Mouse (Mus musculus): Measurements from ENCODE around the gene Hfm1. TPM values are rescaled to one million over a fixed set of nuclear protein-coding genes. Genes with fewer than 3 reads are reported as not detected.

Gene Hfm1
- total RNA-seq, 2 experiments from 2014 or later = 0.42 to 1.0 TPM

DNA sequence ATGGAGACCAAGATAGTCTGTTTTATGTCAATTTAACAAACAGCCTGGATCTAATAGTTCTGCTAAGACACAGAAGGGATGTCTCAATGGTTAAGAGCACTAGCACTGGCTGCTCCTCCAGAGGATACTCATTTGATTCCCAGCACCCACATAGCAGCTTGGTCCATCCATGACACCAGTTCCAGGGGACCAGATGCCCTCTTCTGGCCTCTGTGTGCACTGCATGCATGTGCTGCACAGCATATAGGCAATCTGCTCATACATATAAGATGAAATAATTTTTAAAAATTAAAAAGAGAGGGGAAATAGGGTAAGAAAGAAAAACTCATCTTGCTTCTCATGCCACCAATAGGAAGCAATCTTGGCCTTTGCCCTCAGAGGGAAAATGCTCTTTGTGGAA is 79.1 kb downstream of the Hfm1 start:
- DNase-seq (ENCODE audit: low spot score in 2 of 2) = no peak

DNA sequence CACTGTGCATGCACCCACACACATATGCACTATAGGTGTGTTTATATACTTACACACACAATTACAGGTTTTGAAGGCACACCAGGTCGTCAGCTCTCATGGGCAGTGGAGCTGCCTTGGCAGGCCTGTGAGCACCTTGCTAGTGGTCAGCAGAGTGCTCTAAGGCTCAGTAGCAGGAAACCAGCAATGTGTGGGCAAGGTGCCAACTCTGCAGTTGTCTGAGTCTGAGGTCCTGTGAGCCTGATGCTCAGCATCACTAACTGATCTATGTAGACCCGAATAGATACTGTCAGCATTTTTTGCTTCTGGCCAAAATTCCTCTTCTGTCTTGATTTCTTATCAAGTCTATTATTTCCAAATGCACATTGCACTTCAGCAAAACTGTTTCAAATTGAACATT is 82.2 kb downstream of the Hfm1 start:
- DNase-seq (ENCODE audit: low spot score in 2 of 2) = no peak

DNA sequence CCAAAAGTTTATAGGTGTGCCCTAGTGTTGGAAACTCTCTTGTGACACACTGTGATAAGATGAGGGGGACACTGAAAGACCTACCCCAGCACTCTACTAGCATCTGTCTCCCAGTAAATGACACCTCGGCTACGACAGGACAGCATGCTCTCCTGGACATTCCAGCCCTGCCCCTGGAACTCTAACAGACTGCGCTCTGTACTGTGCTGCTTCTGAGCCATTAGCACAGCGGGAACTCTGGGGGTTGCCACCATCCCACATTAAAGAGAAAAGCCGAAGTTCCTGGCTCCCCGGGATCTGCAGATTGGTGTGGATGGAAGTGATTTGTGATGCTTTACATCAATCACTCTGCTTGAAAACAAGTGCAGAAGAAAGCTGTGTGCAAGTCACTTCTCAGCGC is 93.1 kb downstream of the Hfm1 start:
- DNase-seq (ENCODE audit: low spot score in 2 of 2) = no peak

DNA sequence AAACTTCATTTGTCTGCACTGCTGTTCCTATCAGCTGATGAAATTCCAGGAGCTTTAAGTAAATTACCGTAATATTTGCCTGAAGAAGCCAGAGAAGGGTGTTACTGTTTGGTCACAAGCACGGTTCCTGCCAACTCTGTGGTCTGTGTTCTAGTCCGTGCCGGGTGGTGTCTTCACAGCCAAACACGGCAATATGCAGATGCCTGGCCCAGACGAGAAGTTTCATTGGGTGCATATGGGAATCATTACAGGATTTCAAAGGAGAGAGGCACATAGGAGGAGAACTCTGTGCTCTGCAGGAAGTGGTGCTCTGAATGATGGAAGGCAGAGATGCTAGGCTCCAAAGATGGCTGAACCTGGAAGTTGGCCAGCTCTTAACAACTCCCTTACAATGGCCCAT is 94.7 kb downstream of the Hfm1 start:
- no peak for DNase-seq (ENCODE audit: low spot score in 2 of 2)

DNA sequence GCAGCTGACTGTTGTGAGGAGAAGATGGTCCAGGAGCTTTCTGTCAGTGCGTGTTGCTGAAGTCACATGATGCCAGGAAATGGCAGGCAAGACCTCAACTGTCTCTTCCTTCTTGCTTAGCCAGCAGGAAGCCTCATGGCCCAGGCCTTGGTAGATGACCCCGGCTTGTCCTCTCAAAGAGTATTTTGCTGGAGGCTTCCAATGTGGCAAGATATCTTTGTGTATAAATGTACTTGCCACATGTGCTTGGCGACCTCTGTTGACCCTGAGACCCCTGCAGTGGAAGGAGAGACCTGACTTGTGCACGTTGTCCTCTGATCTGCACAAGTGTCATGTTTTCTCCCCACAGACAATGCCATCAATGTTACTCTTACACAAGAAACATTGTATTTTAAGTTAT is 95.3 kb downstream of the Hfm1 start:
- DNase-seq (ENCODE audit: low spot score in 2 of 2) = no peak

DNA sequence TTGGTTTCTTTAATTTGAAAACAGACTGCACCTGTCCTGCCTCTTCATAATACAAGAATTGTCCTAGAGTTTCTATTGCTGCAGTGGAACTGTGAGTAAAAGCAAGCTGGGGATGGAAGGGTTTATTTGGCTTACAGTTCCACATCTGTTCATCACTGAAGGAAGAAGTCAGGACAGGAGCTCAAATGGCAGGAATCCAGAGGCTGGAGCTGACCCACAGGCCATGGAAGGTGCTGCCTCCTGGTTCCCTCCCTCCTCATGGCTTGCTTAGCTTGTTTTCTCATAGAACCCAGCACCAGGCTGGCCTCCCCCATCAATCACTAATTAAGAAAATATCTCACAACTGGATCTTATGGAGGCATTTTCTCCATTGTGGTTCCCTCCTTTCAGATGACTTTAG is 99.4 kb downstream of the Hfm1 start:
- no peak for DNase-seq (ENCODE audit: low spot score in 2 of 2)

DNA sequence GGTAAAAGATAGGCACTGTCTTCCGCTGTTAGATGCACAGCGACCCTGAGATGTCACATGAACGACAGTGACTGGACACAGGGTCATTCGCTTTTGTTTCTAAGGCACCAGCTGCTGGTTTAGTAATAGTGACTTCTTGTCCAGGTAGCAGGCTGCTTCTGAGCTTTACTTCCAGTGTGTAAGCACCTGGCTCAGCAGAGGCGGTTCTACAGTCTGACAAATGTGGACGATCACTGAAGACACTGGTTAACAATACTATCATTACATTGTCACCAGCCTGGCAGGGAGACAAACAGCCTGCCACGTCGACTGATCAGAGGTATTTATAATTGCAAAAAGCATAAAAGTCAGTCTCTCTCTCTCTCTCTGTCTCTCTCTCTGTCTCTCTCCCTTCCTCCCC is 100.1 kb downstream of the Hfm1 start:
- no peak for DNase-seq (ENCODE audit: low spot score in 2 of 2)

DNA sequence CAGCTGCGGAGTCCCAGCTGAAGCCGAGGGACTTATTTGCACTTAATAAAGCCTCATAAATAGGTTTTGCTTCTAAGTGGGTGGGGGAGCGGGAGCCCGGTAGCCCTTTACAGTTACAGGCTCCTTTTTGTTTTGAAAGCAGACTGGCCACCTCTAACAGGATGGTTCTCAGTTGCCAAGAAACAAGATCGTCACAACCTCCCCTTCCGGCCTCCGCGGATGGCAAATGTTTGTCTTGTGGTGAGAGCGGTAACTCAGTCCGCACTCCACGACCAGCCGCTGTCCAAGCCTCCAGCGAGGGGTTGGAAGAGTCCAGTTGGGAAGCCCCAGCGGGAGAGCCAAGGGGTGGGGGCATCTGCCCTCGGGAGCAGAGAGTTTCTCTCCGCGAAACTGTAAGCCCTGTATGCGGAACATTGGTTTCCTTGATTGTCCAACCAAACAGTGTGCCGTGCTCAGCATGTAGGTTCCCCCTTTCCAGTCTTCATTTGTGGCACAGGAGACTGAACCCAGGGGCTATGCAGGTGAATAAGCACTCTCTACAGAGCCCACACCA is 100.7 kb downstream of the Hfm1 start:
- peak in 1 of 2 experiments; percentile 12 for DNase-seq (ENCODE audit: low spot score in 2 of 2)

DNA sequence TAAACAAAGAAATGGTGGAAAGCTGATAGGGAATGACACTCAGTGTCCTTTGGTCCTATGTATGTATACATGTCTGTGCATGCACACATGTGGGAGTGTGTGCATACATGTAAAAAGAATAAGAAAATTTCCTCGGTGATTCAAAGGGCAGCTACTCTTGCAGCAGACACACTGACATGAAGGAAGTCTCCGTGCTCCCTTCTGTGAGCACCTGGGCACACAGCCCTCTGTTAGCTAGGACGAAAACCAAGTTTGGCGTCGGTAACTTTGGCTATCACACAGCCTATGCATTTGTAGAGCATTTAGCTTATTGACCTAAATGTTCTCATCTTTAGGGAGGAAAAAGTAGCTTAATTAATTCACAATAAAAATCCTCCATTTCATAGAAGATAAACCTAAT is 101.4 kb downstream of the Hfm1 start:
- DNase-seq (ENCODE audit: low spot score in 2 of 2) = no peak

DNA sequence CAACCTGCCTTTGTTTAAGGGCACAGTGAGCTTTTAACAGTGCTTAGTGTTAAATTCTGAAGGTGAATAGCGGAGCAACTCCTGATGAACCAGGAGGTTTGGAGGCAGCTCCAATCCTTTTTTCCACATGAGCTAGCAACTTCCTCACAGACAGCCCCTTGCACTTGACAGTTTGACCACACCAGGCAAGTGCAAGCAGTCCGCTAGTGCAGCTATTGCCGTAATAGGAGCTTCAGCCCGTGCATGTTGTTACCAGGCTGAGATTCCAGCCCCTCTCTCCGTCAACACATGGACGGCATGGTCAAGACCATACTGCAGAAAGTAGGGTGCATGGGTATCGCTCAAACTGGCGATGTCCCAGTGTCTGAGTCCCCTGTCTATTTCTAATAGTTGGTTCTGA is 106.5 kb downstream of the Hfm1 start:
- no peak for DNase-seq (ENCODE audit: low spot score in 2 of 2)

DNA sequence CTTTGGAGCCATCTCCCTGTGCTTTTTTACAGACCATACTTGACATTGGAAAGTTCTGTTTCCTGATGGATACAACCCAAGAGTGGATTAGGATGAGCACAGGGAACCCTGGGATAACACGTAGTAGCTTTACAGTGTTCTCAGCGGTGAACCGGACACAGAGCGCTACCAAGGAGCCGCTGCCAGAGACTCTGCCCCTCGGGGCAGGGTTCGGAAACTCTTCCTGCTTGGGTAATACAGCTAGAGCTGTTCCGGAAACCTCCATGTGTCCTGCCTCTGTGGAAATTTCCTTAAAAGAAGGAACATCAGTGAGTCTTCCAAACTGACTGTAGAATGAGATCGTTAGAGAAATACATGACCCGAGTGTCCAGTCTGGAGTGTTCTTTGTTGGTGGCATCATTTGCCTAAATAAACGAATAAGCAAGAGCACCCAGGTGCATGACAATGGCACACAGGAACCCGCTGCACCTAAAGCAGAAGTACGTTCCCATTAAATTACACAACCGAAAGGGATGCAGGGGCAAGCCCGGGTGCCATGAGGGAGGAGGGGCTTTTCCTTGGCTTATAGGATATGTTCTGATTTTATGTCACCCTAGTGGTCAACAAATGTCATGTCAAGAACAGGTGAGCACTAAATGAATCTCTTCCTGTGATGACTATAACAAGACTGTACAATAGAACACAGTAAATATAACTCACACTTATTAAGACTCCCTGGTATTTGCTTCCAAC is 110.0 kb downstream of the Hfm1 start:
- DNase-seq (ENCODE audit: low spot score in 2 of 2) = no peak

DNA sequence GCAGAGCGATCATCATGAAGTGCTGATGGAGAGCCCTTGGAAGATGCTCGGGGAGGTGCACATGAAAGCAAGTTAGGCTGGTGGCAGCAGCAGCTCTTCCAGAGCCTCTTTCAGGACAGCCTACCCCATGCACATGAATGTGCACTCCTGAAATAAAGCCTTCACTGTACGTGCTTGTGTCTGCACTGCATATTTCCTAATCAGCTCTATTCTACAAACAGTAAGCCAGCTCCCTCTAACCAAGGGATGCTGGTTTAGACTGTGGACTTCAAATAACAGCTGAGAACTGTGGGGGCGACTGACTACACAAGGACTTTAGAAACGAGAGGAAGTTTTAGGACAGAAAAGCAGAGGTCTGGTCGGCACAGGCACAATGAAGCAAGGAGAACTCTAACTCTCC is 111.5 kb downstream of the Hfm1 start:
- DNase-seq (ENCODE audit: low spot score in 2 of 2) = no peak

DNA sequence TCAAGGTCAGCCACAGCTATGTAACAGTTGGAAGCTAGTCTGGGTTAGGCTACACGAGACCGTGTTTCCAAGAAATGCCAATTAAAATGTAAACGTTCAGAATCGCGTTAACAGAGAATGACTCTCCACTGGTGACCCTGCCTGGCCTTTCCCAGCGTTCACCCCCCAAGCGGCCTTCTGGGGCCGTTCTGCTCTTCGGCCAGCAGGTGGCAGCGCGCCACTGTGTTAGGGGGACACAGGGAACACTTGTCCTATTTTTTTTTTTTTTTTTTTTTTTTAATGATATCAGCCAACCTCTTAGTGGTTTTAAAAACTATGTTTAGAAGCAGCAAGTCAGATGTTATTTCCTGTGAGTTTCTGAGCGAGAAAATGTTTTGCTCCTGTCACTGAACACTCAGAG is 123.0 kb downstream of the Hfm1 start:
- peak; percentile 39 to 55 for DNase-seq (ENCODE audit: low spot score in 2 of 2)

DNA sequence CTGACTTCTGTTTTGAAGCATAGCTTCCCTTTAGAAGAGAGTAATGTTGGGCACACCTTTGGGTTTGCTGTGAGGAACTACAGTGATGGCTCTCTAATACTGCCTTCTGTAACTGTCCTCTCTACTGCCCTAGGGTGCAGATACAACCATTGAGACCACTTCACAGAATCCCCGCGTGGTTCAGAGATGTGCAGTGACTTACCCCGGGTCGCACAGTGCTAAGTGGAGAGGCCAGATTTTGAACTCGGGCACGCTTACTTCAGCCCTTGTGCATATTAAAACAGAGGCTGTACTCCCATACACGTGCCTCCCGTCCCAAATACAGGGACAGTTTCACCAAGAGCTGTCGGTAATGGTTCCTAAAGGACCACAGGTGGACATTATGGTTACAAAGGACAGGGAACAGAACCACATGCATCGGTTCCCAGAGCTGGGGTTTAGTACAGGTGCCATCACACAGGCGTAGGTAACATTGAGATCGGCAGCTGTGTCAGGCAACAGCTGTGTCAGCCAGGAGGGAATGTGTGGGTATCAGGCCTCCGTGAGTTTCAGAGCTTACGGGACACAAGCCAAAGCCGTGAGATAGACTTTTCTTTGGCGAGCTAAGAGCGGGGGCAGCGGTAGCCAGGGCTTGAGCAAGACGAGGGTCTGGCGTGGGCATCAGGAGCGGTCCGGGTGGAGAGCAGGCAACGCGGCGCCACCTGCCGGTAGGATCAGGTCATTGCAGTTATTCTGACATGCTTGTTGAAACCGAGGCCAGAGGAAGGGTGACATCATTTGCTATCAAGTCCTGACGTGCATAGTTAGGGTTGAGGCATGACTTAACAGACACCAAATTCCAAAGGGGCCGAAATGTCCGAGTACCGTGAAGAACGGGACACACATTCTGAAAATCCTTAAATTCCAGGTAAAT is 124.0 kb downstream of the Hfm1 start:
- peak; percentile 75 for DNase-seq (ENCODE audit: low spot score in 2 of 2)

DNA sequence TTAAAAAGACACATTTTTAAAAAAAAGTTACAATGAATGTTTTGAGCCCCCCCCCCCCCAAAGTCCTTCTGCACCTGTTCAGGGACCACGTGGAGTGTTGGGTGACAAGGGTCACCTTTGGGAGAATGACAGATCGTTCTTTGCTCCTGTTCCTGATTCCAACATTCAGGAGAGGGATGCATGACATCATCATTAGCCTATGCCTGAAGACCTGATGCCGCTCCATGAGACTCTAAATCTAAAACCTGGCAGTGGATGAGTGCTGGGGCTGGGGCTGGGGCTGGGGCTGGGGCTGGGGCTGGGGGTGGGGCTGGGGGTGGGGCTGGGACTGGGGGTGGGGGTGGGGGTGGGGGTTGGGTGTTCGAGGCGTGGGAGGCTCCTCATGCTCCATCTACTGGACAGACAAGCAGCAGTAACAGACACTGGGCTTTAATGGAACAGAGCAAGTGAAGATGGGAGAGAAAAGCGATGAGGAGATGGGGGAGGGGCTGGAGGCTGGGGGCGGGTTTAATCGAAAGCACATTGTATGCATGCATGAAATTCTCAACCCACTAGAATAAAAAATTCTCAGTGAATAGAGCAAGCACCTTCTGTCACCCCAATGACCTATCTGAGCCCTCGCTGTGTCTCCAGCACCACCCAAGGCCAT is 124.8 kb downstream of the Hfm1 start:
- no peak for DNase-seq (ENCODE audit: low spot score in 2 of 2)

DNA sequence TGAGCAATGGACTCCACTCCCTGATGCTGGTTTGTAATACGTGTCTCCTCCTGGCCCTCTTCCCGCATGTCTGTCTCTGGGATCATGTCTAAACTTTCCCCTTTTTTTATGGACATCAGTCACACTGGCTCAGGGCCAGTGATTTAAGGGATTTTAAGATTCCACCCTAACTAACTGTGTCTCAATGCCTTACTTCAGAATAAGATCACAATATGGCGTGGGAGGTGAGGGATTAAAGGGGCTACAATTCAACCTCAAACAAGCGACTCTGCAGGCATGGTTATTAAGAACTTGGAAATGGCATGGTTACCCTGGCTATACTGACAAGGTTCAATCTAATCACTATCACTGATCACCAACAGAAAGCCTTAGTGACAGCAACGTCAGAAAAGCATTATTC is 128.2 kb downstream of the Hfm1 start:
- DNase-seq (ENCODE audit: low spot score in 2 of 2) = no peak

DNA sequence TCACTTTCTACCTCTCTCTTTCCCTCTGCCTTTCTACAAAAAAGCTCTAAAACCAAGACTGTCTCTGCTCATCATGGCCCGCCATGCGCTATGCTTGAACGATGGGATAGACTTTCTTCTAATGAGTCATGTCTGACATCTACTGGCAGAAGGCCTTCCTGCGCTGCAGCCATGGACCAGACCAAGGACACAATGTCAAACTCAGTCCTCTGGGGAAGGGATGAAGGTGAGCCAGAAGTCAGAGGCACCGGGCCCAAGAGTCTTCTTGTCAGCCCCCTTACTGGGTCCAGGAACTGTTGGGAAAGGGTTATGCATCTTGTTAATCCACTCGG is 134.9 kb downstream of the Hfm1 start:
- DNase-seq (ENCODE audit: low spot score in 2 of 2) = no peak

DNA sequence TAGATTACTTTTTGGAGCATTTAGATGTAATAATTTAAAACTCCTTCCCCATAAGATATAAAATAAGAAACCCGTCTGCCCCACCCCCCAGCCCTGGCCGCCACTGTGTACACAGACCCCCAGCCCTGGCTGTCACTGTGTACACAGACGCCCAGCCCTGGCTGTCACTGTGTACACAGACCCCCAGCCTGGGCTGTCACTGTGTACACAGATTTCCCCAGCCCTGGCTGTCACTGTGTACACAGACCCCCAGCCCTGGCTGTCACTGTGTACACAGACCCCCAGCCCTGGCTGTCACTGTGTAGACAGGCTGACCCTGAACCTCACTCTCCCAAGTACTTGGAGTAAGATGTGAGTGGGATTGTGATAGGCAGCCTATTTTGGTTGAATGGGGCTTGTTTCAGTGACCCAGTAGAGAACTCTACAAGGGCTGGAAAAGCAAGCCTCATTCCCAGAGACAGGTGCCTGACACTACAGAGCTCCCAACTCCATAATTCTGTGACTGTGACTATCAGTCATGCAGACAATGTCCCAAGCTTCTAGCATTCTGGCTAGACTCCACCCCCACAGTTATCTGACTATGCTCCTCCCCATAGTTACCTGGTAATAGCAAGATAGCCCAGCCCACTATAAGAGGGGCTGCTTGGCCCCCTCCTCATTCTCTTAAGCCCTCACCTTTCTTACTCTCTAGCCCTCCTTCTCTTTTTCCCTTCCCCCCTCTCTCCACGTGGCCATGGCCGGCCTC is 135.5 kb downstream of the Hfm1 start:
- DNase-seq (ENCODE audit: low spot score in 2 of 2) = no peak
